Mouse (Mus musculus) lung, postnatal 14 days (tissue): ENCODE measurements around the gene Nrros.
A peak's percentile ranks its signal among the peaks of the same experiment; 100 is the strongest.
"Not testable (repeated sequence)": the region's sequence is repeated elsewhere in the genome, so short reads cannot be mapped to it uniquely, and the experiment has no call there.

Experiments
- DNase-seq: peaks from one replicate; pipeline ENCODE4 v3.0.0; 2021

Nrros gene

GRCm38 (mm10) chr16:32114406-32114805, 51.0 kb downstream of the Nrros start:
- DNase-seq: no peak

- DNase-seq: peak; percentile 80
Measured at GRCm38 (mm10) chr16:32113541-32114218, 51.7 kb downstream of the Nrros start.

DNA sequence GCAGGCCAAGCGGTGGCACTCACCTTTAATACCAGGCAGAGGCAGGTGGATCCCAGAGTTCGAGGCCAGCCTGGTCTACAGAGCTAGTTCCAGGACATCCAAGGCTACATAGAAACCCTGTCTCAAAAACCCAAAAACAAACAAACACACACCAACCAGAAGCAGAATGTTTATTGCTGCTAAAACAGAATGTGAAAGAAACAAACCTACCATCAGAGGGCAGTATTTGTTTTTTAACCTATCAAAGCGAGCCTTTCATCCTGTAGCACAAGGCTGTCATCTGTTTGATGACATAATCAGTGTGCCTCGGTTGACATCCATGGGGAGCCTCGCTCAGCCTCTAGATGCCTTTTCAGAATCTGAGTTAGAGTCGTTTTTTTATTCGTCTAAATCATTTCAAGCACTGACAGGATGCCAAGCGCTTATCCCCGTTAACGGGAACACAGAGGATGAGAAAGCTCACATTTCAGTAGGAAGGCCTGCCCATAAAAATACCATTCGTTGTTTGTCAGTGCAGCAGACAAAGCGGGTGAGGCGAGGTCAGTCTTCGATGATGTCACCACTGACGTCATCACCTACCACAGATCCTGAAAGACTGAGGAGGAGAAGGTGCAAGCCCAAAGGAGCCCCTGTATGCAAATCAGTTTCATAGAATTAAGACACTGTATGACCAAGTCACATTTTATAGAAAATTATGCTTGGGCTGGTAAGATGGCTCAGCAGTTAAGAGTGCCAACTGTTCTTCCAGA, 54.3 kb downstream of the Nrros start:
- DNase-seq: no peak

GRCm38 (mm10) chr16:32108578-32108977, 56.8 kb downstream of the Nrros start:
- DNase-seq: no peak

DNA sequence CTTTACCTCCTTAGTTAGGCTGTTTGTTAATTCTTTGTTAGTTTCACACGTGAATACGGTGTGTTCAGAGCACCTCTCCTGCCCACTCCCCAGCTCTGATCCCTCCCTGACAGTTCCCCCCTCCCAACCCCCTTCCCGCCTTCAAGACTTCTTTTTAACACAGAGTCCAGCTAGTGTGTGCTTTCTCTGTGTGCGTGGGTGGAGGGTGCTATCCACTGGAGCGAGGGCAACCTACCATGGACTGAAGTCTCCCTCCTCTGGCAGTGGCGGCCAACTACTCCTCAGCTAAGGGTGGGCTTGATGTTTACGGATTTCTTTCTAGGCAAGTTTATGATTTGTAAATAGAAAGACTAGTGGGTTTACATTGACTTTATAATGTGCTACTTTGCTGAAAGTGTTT, 57.2 kb downstream of the Nrros start:
- no peak for DNase-seq

DNA sequence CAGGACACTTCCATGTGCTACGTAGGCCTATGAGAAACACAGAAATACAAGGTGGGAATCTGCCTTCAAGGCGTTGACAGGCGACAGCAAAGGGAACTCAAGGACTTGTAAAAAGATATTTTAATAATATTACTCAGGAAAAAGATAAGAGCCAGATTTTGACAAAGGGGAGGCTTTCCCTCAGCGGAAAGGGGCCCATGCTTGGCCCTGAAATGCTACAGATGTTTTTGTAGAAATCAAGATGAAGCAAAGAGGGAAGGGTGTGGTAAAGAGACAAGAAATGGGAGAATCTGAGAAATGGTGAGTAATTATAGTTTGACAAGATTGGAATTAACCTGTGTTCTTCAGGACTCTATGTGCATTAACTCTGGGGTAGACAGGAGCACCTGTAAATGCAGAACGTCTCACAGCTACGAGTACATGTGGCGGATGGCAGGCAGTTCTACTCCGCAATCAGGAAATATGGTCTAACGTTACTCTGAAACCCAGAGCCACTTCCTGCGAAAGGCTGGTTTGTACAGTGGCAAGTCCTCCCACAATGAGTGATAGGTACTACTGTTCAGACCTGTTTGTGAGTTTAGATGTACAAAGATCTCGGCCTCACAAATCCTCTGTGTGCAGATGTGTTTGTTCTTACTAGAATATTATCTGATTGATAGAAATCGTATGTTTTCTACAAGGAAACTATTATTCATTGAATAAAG, 57.9 kb downstream of the Nrros start:
- DNase-seq: no peak

DNA sequence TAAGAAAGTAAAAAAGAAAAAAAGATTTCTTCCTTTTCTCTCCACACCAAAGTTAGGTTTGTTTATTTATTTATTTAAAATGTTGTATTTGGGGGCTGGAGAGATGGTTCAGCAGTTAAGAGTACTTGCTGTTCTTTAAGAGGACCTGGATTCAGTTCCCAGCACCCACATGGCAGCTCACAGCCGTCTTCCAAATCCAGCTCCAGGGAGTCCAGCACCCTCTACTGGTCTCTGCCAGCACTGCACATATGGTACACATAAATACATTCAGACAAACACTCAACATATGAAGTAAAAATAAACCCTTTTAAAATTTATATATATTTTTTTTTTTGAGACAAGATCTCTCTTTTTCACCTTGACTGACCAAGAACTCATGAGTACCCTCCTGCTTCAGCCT, 59.7 kb downstream of the Nrros start:
- DNase-seq: no peak

DNA sequence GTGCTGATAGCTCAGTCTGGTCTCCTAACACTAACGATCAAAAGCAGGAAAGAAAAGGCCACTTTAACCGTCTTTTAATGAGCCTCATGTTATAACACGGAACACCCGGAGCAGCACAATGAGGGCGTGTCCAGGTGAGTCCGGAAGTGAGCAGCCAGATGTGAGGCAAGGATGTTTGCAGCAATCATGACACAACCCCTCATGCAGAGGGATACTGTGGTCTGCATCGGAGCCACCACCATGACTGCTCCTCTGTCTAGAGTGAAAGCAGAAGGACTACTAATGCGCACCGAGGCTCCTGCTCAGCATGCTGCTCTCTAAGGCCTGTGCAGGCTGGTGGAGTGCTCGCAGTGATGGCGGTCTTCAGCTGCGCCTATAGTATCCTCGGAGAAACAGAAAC, 63.1 kb downstream of the Nrros start:
- no peak for DNase-seq

GRCm38 (mm10) chr16:32099638-32100150, 65.7 kb downstream of the Nrros start, which contains the start of the genes Pigx and Cep19:
TSS of gene Pigx (minus strand) at chr16:32099740.
TSS of gene Cep19 (plus strand) at chr16:32099800.
- peak; percentile 88 for DNase-seq

- no peak for DNase-seq
Measured at GRCm38 (mm10) chr16:32098897-32099637, 66.3 kb downstream of the Nrros start.

- not testable (repeated sequence) for DNase-seq
Measured at GRCm38 (mm10) chr16:32097757-32098156, 67.6 kb downstream of the Nrros start.
